Mouse (Mus musculus) thymus, adult 2 months (tissue): ENCODE results near the gene Dnajc8.

Experiments used
- CTCF ChIP-seq: fragments of 200-500 bp; IDR thresholded peaks from 2 replicates; pipeline ENCODE4 v1.5.1; 2012; ENCODE audit warnings: mild to moderate bottlenecking, control low read depth, low read length, moderate library complexity, borderline replicate concordance; ENCODE audit not compliant: control insufficient read depth, poor library complexity, insufficient read depth; ENCODE audit errors: extremely low read depth
- POLR2A ChIP-seq: fragments of 200-500 bp; IDR thresholded peaks from 2 replicates; pipeline ENCODE4 v1.6.1; 2012; ENCODE audit warnings: mild to moderate bottlenecking, low read length, control low read depth, moderate library complexity; ENCODE audit not compliant: control insufficient read depth, poor library complexity, insufficient read depth; ENCODE audit errors: extremely low read depth

- TF ChIP-seq POLR2A (no peak), CTCF (no peak)
Measured at GRCm38 (mm10) chr4:132506250-132506649, 29.1 kb upstream of the Dnajc8 start.
